Mouse (Mus musculus): ENCODE measurements around the gene Gm49383. TPM values are rescaled to one million over a fixed set of nuclear protein-coding genes. Genes with fewer than 3 reads are reported as not detected.
A peak's percentile ranks its signal among the peaks of the same experiment; 100 is the strongest.
"Not testable (repeated sequence)": the region's sequence is repeated elsewhere in the genome, so short reads cannot be mapped to it uniquely, and the experiment has no call there.

The Gm49383 gene
- polyA plus RNA-seq, 1 experiment from 2014 or later = 13.6 TPM

GRCm38 (mm10) chr12:69158765-69159577 lies 37.9 kb downstream of the Gm49383 start, which contains the start of gene Rps29:
Gene Rps29 (minus strand): TSS chr12:69159186.
- H3K27me3 ChIP-seq (replicated peaks; ENCODE audit: control insufficient read depth, insufficient read depth, low read length); H3K9me3 ChIP-seq (ENCODE audit: control insufficient read depth, low read length); H3K4me1 ChIP-seq (ENCODE audit: control insufficient read depth, insufficient read depth, low read depth, low read length): not testable (repeated sequence)
- H3K4me2 ChIP-seq (ENCODE audit: low read length) = peak within 1 kb of the TSS; percentile 71
- peak within 1 kb of the TSS; percentile 89 for H3K27ac ChIP-seq (ENCODE audit: low read depth, low read length)
- H3K4me3 ChIP-seq (ENCODE audit: low read length) = peak within 1 kb of the TSS; percentile 68
- peaks cover 14% of the 10 kb centered on the region for H3K36me3 ChIP-seq (ENCODE audit: control insufficient read depth, insufficient read depth, low read length)
- H3K9ac ChIP-seq (ENCODE audit: low read depth, low read length) = peak within 1 kb of the TSS; percentile 87
- WGBS = 0% methylated on average over 55 of the region's 68 CpGs
- ATAC-seq = peak; percentile 99

- peak overlapping the region; percentile 89 for H3K27ac ChIP-seq (ENCODE audit: low read depth, low read length)
- 1% methylated on average over 19 of the region's 19 CpGs for WGBS
- no peaks in the 10 kb centered on the region for H3K9me3 ChIP-seq (ENCODE audit: control insufficient read depth, low read length)
- no peak; the same call in 1 of the 2 replicates for ATAC-seq
- H3K9ac ChIP-seq (ENCODE audit: low read depth, low read length) = peak overlapping the region; percentile 87
- H3K4me1 ChIP-seq (ENCODE audit: control insufficient read depth, insufficient read depth, low read depth, low read length) = peaks cover 7% of the 10 kb centered on the region
- H3K4me2 ChIP-seq (ENCODE audit: low read length) = peak overlapping the region; percentile 71
- H3K27me3 ChIP-seq (replicated peaks; ENCODE audit: control insufficient read depth, insufficient read depth, low read length) = no peaks in the 10 kb centered on the region
- peak overlapping the region; percentile 68 for H3K4me3 ChIP-seq (ENCODE audit: low read length)
- H3K36me3 ChIP-seq (ENCODE audit: control insufficient read depth, insufficient read depth, low read length) = peaks cover 14% of the 10 kb centered on the region
Observed at GRCm38 (mm10) chr12:69158366-69158764, 38.5 kb downstream of the Gm49383 start.

- Histone ChIP-seq H3K9me3 (ENCODE audit: control insufficient read depth, low read length) (no peaks in the 10 kb centered on the region), H3K36me3 (ENCODE audit: control insufficient read depth, insufficient read depth, low read length) (peaks cover 14% of the 10 kb centered on the region), H3K4me1 (ENCODE audit: control insufficient read depth, insufficient read depth, low read depth, low read length) (peaks cover 7% of the 10 kb centered on the region), H3K27me3 (replicated peaks; ENCODE audit: control insufficient read depth, insufficient read depth, low read length) (no peaks in the 10 kb centered on the region), H3K27ac (ENCODE audit: low read depth, low read length) (no peak overlapping the region), H3K4me2 (ENCODE audit: low read length) (no peak overlapping the region), H3K4me3 (ENCODE audit: low read length) (no peak overlapping the region), H3K9ac (ENCODE audit: low read depth, low read length) (no peak overlapping the region)
- WGBS = 96% methylated on average over 2 of the region's 2 CpGs
- ATAC-seq = no peak
Observed at GRCm38 (mm10) chr12:69157107-69157506, 39.8 kb downstream of the Gm49383 start.

GRCm38 (mm10) chr12:69156436-69156835 lies 40.5 kb downstream of the Gm49383 start:
- Histone ChIP-seq H3K4me2 (ENCODE audit: low read length) (no peak overlapping the region), H3K27ac (ENCODE audit: low read depth, low read length) (no peak overlapping the region), H3K4me3 (ENCODE audit: low read length) (no peak overlapping the region), H3K36me3 (ENCODE audit: control insufficient read depth, insufficient read depth, low read length) (peaks cover 14% of the 10 kb centered on the region), H3K4me1 (ENCODE audit: control insufficient read depth, insufficient read depth, low read depth, low read length) (peaks cover 7% of the 10 kb centered on the region), H3K9ac (ENCODE audit: low read depth, low read length) (no peak overlapping the region), H3K27me3 (replicated peaks; ENCODE audit: control insufficient read depth, insufficient read depth, low read length) (no peaks in the 10 kb centered on the region), H3K9me3 (ENCODE audit: control insufficient read depth, low read length) (no peaks in the 10 kb centered on the region)
- 78% methylated on average over 4 of the region's 4 CpGs for WGBS
- ATAC-seq = no peak

GRCm38 (mm10) chr12:69155923-69156322 lies 41.0 kb downstream of the Gm49383 start:
- WGBS = 89% methylated on average over 2 of the region's 2 CpGs
- peaks cover 14% of the 10 kb centered on the region for H3K36me3 ChIP-seq (ENCODE audit: control insufficient read depth, insufficient read depth, low read length)

GRCm38 (mm10) chr12:69150049-69150448 lies 46.9 kb downstream of the Gm49383 start:
- ATAC-seq = peak; percentile 24; the same call in 1 of the 2 replicates
- Histone ChIP-seq H3K4me3 (ENCODE audit: low read length) (no peak overlapping the region), H3K4me1 (ENCODE audit: control insufficient read depth, insufficient read depth, low read depth, low read length) (no peaks in the 10 kb centered on the region), H3K27ac (ENCODE audit: low read depth, low read length) (no peak overlapping the region), H3K9me3 (ENCODE audit: control insufficient read depth, low read length) (no peaks in the 10 kb centered on the region), H3K9ac (ENCODE audit: low read depth, low read length) (no peak overlapping the region), H3K27me3 (replicated peaks; ENCODE audit: control insufficient read depth, insufficient read depth, low read length) (no peaks in the 10 kb centered on the region), H3K4me2 (ENCODE audit: low read length) (peak overlapping the region; percentile 23; the same call in 1 of the 2 replicates), H3K36me3 (ENCODE audit: control insufficient read depth, insufficient read depth, low read length) (no peaks in the 10 kb centered on the region)
- 76% methylated on average over 13 of the region's 13 CpGs for WGBS

More at GRCm38 (mm10) chr12:69155923-69156322, 41.0 kb downstream of the Gm49383 start:
- Histone ChIP-seq H3K27ac (ENCODE audit: low read depth, low read length) (no peak overlapping the region), H3K9me3 (ENCODE audit: control insufficient read depth, low read length) (no peaks in the 10 kb centered on the region), H3K4me2 (ENCODE audit: low read length) (no peak overlapping the region), H3K27me3 (replicated peaks; ENCODE audit: control insufficient read depth, insufficient read depth, low read length) (no peaks in the 10 kb centered on the region), H3K4me1 (ENCODE audit: control insufficient read depth, insufficient read depth, low read depth, low read length) (peaks cover 7% of the 10 kb centered on the region), H3K9ac (ENCODE audit: low read depth, low read length) (no peak overlapping the region), H3K4me3 (ENCODE audit: low read length) (no peak overlapping the region)
- no peak for ATAC-seq

GRCm38 (mm10) chr12:69147166-69147735 lies 49.7 kb downstream of the Gm49383 start:
- H3K4me3 ChIP-seq (ENCODE audit: low read length) = no peak overlapping the region
- no peaks in the 10 kb centered on the region for H3K4me1 ChIP-seq (ENCODE audit: control insufficient read depth, insufficient read depth, low read depth, low read length)
- H3K27me3 ChIP-seq (replicated peaks; ENCODE audit: control insufficient read depth, insufficient read depth, low read length) = no peaks in the 10 kb centered on the region
- no peak for ATAC-seq
- no peak overlapping the region for H3K4me2 ChIP-seq (ENCODE audit: low read length)
- no peak overlapping the region for H3K9ac ChIP-seq (ENCODE audit: low read depth, low read length)
- no peaks in the 10 kb centered on the region for H3K9me3 ChIP-seq (ENCODE audit: control insufficient read depth, low read length)
- 96% methylated on average over 5 of the region's 5 CpGs for WGBS
- H3K36me3 ChIP-seq (ENCODE audit: control insufficient read depth, insufficient read depth, low read length) = no peaks in the 10 kb centered on the region
- H3K27ac ChIP-seq (ENCODE audit: low read depth, low read length) = no peak overlapping the region

GRCm38 (mm10) chr12:69143460-69143859 lies 53.4 kb downstream of the Gm49383 start:
- Histone ChIP-seq H3K27ac (ENCODE audit: low read depth, low read length) (no peak overlapping the region), H3K4me2 (ENCODE audit: low read length) (no peak overlapping the region), H3K4me3 (ENCODE audit: low read length) (no peak overlapping the region), H3K9me3 (ENCODE audit: control insufficient read depth, low read length) (no peaks in the 10 kb centered on the region), H3K4me1 (ENCODE audit: control insufficient read depth, insufficient read depth, low read depth, low read length) (no peaks in the 10 kb centered on the region), H3K9ac (ENCODE audit: low read depth, low read length) (no peak overlapping the region), H3K36me3 (ENCODE audit: control insufficient read depth, insufficient read depth, low read length) (no peaks in the 10 kb centered on the region), H3K27me3 (replicated peaks; ENCODE audit: control insufficient read depth, insufficient read depth, low read length) (no peaks in the 10 kb centered on the region)
- WGBS = 67% methylated on average over 6 of the region's 6 CpGs
- no peak for ATAC-seq

- Histone ChIP-seq H3K9ac (ENCODE audit: low read depth, low read length) (no peak overlapping the region), H3K4me2 (ENCODE audit: low read length) (no peak overlapping the region), H3K4me3 (ENCODE audit: low read length) (no peak overlapping the region), H3K36me3 (ENCODE audit: control insufficient read depth, insufficient read depth, low read length) (no peaks in the 10 kb centered on the region), H3K27me3 (replicated peaks; ENCODE audit: control insufficient read depth, insufficient read depth, low read length) (no peaks in the 10 kb centered on the region), H3K27ac (ENCODE audit: low read depth, low read length) (no peak overlapping the region), H3K4me1 (ENCODE audit: control insufficient read depth, insufficient read depth, low read depth, low read length) (no peaks in the 10 kb centered on the region), H3K9me3 (ENCODE audit: control insufficient read depth, low read length) (no peaks in the 10 kb centered on the region)
- no peak for ATAC-seq
- 86% methylated on average over 7 of the region's 7 CpGs for WGBS
Observed at GRCm38 (mm10) chr12:69139841-69140240, 57.1 kb downstream of the Gm49383 start.

All from hindbrain, embryonic 16.5 days (tissue).